Mouse (Mus musculus) bone marrow, adult 2 months (tissue): ENCODE results near the gene Dner.

Experiments used
- CTCF ChIP-seq: fragments of 200-500 bp; IDR thresholded peaks from 2 replicates; pipeline ENCODE4 v1.5.1; 2011; ENCODE audit warnings: low read length, control low read depth; ENCODE audit not compliant: control insufficient read depth, insufficient read depth
- POLR2A ChIP-seq: fragments of 200-500 bp; IDR thresholded peaks from 2 replicates; pipeline ENCODE4 v1.6.1; 2011; ENCODE audit warnings: low read depth, mild to moderate bottlenecking, control low read depth, low read length, borderline replicate concordance; ENCODE audit not compliant: control insufficient read depth

GRCm38 (mm10) chr1:84382709-84383108, 313.3 kb downstream of the Dner start:
- TF ChIP-seq CTCF (no peak), POLR2A (no peak)
